Mouse (Mus musculus): ENCODE measurements around the gene Skint2. TPM values are rescaled to one million over a fixed set of nuclear protein-coding genes. Genes with fewer than 3 reads are reported as not detected.

Skint2 gene
- not detected in 2 replicates for polyA plus RNA-seq (2012)

- no peak for TF ChIP-seq GATA1 (IDR thresholded peaks at IDR 0.05; ENCODE audit: low read length)
Observed at GRCm38 (mm10) chr4:112556894-112557293, at the start of gene Skint2. Gene Skint2 (plus strand): TSS chr4:112557194.

Other genes starting within 250 kb of the Skint2 start
- gene Skint9, start 123.2 kb upstream of the Skint2 start, polyA plus RNA-seq (2012), result not detected in 2 replicates
- not detected in 2 replicates for gene Skint10, start 217.7 kb downstream of the Skint2 start, polyA plus RNA-seq (2012)

Data from G1E-ER4 (cell line).